Mouse (Mus musculus) liver, postnatal 0 days (tissue): ENCODE measurements around the gene Cobll1. TPM values are rescaled to one million over a fixed set of nuclear protein-coding genes. Genes with fewer than 3 reads are reported as not detected.
A peak's percentile ranks its signal among the peaks of the same experiment; 100 is the strongest.

Experiments used
- ATAC-seq: fragments of 200-750 bp; cut with Nextera tagmentation; 2 replicates; pipeline ENCODE4 v1.8.0; 2017; ENCODE audit warnings: mild to moderate bottlenecking, moderate library complexity
- DNase-seq: peaks from one replicate; pipeline ENCODE4 v3.0.0-alpha.2; 2016
- H3K27ac ChIP-seq: fragments of 300-500 bp; sonication (generic); 2 replicates; pipeline ENCODE4 v1.5.1; 2014; ENCODE audit warnings: antibody characterized with exemption, moderate library complexity, mild to moderate bottlenecking, low read depth
- H3K27me3 ChIP-seq: fragments of 300-500 bp; sonication (generic); 2 replicates; pipeline ENCODE4 v1.6.1; 2014; ENCODE audit warnings: low read length, control low read depth, mixed read lengths; ENCODE audit not compliant: insufficient read depth
- H3K36me3 ChIP-seq: fragments of 300-500 bp; sonication (generic); replicated peaks from 2 replicates; pipeline ENCODE4 v1.6.1; 2014; ENCODE audit warnings: mild to moderate bottlenecking, control low read depth, low read length, moderate library complexity, mixed read lengths; ENCODE audit not compliant: insufficient read depth
- H3K4me1 ChIP-seq: fragments of 300-500 bp; sonication (generic); 2 replicates; pipeline ENCODE4 v1.6.1; 2014; ENCODE audit warnings: antibody characterized with exemption, mild to moderate bottlenecking, control low read depth; ENCODE audit not compliant: insufficient read depth
- H3K4me2 ChIP-seq: fragments of 300-500 bp; sonication (generic); 2 replicates; pipeline ENCODE4 v1.6.1; 2014; ENCODE audit warnings: low read depth, mild to moderate bottlenecking, low read length, moderate library complexity, mixed read lengths
- H3K4me3 ChIP-seq: fragments of 300-500 bp; sonication (generic); 2 replicates; pipeline ENCODE4 v1.5.1; 2014; ENCODE audit warnings: low read depth, low read length
- H3K9ac ChIP-seq: fragments of 300-500 bp; sonication (generic); replicated peaks from 2 replicates; pipeline ENCODE4 v1.6.1; 2014; ENCODE audit warnings: mild to moderate bottlenecking, moderate library complexity
- H3K9me3 ChIP-seq: fragments of 300-500 bp; sonication (generic); 2 replicates; pipeline ENCODE4 v1.6.1; 2016; ENCODE audit warnings: mild to moderate bottlenecking, control low read depth, low read length, mixed read lengths
- CTCF ChIP-seq: sonication (generic); IDR thresholded peaks from 2 replicates; pipeline ENCODE4 v1.5.1; 2016; ENCODE audit warnings: antibody characterized with exemption, low read depth
- EP300 ChIP-seq: IDR thresholded peaks from 2 replicates; pipeline ENCODE4 v1.6.1; 2016; ENCODE audit warnings: antibody characterized with exemption, low read depth, mild to moderate bottlenecking
- WGBS: fragments of 180-500 bp; shearing (Covaris S2); extraction: QIAGEN DNeasy Blood & Tissue Kit; methylation state at CpG from one replicate; pipeline ENCODE4 v1.1.7; 2014; ENCODE audit not compliant: insufficient replicate concordance; 5-methylcytosine and 5-hydroxymethylcytosine counted together
- polyA plus RNA-seq: library from polyadenylated mRNA; unstranded; fragments of >200 nt; fragmentation: Nextera tagmentation; extraction: Ambion mirVana; gene quantifications from 2 replicates; pipeline ENCODE4 v1.2.1, GENCODE M21; 2015

Gene Cobll1
- polyA plus RNA-seq, 1 experiment from 2014 or later: 7.0 TPM

DNA sequence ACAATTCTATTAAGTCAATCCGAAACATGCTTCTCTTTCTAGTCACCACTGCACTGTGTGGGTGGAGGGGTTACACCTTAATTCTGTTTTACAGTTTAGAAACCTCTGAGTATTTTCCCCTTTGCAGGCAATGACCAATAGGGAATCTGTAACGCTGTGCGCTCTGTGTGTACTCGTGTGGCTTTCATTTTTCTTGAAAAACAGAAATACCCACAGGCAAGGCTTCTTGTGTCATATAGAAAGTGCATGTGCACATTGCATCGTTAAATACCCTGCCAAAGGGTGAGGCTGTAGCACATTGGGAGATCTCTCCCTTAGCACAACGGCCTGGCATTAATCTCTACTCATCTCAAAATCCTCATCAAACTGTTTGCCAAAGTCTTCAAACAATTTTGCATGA lies 134.6 kb downstream of the Cobll1 start:
- no peak overlapping the region for H3K9ac ChIP-seq
- H3K27ac ChIP-seq: no peak overlapping the region
- 76% methylated on average over 6 of the region's 6 CpGs for WGBS
- DNase-seq (no peak), ATAC-seq (no peak)
- H3K36me3 ChIP-seq: peaks cover 12% of the 10 kb centered on the region; the same call in 1 of the 2 replicates
- H3K4me1 ChIP-seq: no peaks in the 10 kb centered on the region
- H3K4me2 ChIP-seq: no peak overlapping the region
- no peaks in the 10 kb centered on the region for H3K27me3 ChIP-seq
- H3K4me3 ChIP-seq: no peak overlapping the region
- TF ChIP-seq CTCF (no peak), EP300 (no peak)
- no peaks in the 10 kb centered on the region for H3K9me3 ChIP-seq

DNA sequence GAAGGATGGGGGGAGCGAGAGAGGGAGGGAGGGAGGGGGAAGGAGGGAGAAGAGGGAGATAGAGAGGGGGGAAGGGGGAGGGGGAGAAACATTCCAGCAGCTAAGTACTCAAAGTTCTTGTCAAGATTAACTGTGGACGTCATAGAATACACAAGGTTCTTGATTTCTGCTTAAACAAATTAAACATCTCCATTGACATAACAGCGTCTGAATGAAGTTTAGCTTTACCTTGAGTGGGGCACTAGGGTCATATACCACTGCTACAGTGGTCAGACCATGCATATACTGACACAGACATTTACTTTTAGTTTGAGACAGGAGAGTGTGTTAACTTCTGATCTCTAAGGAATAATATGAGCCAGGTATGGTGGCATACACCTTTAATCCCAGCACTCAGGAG lies 135.4 kb downstream of the Cobll1 start:
- no peak overlapping the region for H3K27ac ChIP-seq
- H3K9me3 ChIP-seq: no peaks in the 10 kb centered on the region
- no peak overlapping the region for H3K9ac ChIP-seq
- no peak for DNase-seq
- H3K36me3 ChIP-seq: peaks cover 13% of the 10 kb centered on the region; the same call in 1 of the 2 replicates
- H3K27me3 ChIP-seq: no peaks in the 10 kb centered on the region
- H3K4me1 ChIP-seq: no peaks in the 10 kb centered on the region
- no peak overlapping the region for H3K4me3 ChIP-seq
- H3K4me2 ChIP-seq: no peak overlapping the region
- WGBS: 66% methylated on average over 3 of the region's 3 CpGs
- TF ChIP-seq EP300: no peak
- ATAC-seq: no peak

DNA sequence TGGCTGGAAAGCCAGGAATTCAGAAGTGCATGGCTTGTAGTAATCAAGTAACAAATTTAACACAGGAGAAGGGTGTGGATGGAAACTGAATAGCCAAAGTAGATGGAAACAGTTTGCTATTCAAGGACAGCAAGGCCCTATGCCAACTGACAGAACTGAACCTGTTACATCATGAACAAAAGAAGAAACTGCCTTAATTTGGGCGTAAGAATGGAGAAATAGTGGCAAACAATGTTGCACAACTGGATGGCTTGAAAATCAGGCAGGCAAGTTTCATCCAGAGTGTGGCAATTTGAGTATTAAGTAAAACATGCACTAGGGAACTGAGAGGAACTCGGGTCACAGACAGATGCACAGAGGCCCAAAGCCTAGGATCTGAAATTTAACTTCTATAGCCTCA lies 137.8 kb downstream of the Cobll1 start:
- 47% methylated on average over 2 of the region's 2 CpGs for WGBS
- ATAC-seq: peak; percentile 47

DNA sequence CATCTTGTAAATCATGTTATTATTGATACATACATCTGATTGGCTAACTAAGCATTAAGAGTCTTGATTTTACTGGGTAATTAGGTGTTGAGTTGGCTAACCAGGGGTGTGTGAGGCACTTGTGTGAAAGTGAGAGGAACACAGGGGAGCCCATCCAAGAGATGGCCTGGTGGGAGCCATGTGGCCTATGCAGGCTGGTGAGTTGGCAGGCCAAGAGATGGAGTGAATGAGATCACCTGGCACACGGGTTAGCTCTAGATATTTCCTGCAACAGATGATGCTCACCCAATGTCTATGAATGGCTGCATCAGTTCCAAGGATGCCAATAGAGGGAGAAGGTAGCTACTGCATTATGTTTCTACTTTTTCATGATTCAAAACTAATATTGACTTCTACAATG lies 139.2 kb downstream of the Cobll1 start:
- TF ChIP-seq CTCF (no peak), EP300 (no peak)
- DNase-seq (no peak), ATAC-seq (no peak)
- Histone ChIP-seq H3K9ac (no peak overlapping the region), H3K4me2 (no peak overlapping the region), H3K4me1 (no peaks in the 10 kb centered on the region), H3K36me3 (peaks cover 11% of the 10 kb centered on the region; the same call in 1 of the 2 replicates), H3K27ac (no peak overlapping the region), H3K27me3 (no peaks in the 10 kb centered on the region), H3K4me3 (no peak overlapping the region), H3K9me3 (no peaks in the 10 kb centered on the region)
- 83% methylated on average over 1 of the region's 1 CpGs for WGBS

More for the DNA sequence above, 137.8 kb downstream of the Cobll1 start:
- Histone ChIP-seq H3K4me2 (no peak overlapping the region), H3K27ac (no peak overlapping the region), H3K27me3 (no peaks in the 10 kb centered on the region), H3K4me1 (no peaks in the 10 kb centered on the region), H3K4me3 (no peak overlapping the region), H3K36me3 (peaks cover 15% of the 10 kb centered on the region; the same call in 1 of the 2 replicates), H3K9ac (no peak overlapping the region), H3K9me3 (no peaks in the 10 kb centered on the region)
- no peak for DNase-seq
- TF ChIP-seq EP300: 0 out of 2 replicates have a peak, but pooled peaks have one; percentile 12
- TF ChIP-seq CTCF: no peak

DNA sequence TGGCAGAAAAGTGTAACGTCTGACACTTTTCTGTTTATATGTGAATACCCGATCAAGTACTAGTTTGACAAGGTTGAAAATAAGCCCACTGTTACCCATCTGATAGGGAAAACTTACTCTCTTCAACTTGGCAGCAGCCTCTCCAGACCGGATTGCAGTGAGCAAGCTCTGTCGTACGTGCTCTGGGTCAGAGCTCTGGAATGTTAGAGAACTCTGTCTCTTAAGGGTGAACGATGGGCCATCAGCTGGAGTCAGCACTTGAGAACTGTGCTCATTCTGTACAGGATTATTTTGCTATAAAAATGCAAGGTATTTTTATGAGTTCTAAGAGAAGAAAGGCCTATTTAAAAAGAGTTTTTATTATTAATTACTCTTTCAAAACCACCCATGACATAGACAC lies 143.6 kb downstream of the Cobll1 start:
- no peak for DNase-seq
- no peak for ATAC-seq
- Histone ChIP-seq H3K9ac (no peak overlapping the region), H3K27ac (no peak overlapping the region), H3K36me3 (peaks cover 11% of the 10 kb centered on the region; the same call in 1 of the 2 replicates), H3K4me1 (no peaks in the 10 kb centered on the region), H3K4me3 (no peak overlapping the region), H3K4me2 (no peak overlapping the region), H3K27me3 (no peaks in the 10 kb centered on the region), H3K9me3 (no peaks in the 10 kb centered on the region)
- TF ChIP-seq CTCF (no peak), EP300 (no peak)
- 82% methylated on average over 6 of the region's 6 CpGs for WGBS

DNA sequence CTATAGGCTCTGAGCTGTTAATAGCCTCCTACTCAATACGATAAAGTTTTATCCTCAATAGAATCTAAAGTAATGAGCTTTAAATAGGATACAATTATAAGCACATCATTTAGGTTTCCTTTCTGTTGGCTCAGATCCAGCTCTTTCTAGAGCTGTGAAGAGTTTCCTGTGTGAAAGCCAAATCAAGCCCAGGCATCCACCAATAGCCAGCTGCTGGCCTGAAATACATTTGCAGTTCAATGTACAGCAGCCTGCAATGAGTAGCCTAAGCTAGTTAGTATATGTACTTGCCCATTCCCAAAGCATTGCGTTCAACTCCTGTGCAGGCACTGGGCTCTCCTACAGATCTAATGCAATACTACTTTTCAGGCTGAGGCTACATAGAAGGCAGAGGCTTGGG lies 145.2 kb downstream of the Cobll1 start:
- DNase-seq: no peak
- 77% methylated on average over 2 of the region's 2 CpGs for WGBS
- no peak overlapping the region for H3K4me2 ChIP-seq

DNA sequence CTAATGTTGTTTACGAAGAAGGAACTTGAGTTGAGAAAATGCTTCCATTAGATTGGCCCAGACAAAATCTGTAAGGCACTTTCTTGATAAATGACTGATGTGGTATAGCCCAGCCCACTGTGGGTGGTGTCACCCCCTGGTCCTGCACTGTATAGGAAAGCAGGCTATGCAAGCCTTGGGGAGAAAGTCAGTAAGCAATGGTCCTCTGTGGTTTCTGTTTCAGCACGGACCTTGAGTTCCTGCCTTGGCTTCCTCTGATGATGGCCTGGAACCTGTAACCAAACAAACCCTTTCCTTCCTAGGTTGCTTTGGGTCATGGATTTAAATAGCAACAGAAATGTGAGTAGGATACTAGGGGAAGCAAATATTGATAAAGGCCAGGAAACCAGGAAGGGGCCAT lies 148.2 kb downstream of the Cobll1 start:
- Histone ChIP-seq H3K27me3 (no peaks in the 10 kb centered on the region), H3K27ac (no peak overlapping the region), H3K4me2 (no peak overlapping the region), H3K4me3 (no peak overlapping the region), H3K9ac (no peak overlapping the region), H3K4me1 (no peaks in the 10 kb centered on the region), H3K36me3 (0 out of 2 replicates have a peak, but pooled peaks cover 8% of the 10 kb centered on the region), H3K9me3 (no peaks in the 10 kb centered on the region)
- WGBS: 58% methylated on average over 2 of the region's 2 CpGs
- no peak for TF ChIP-seq CTCF
- TF ChIP-seq EP300: no peak
- ATAC-seq (no peak), DNase-seq (no peak)

More for the DNA sequence above, 145.2 kb downstream of the Cobll1 start:
- Histone ChIP-seq H3K36me3 (0 out of 2 replicates have a peak, but pooled peaks cover 9% of the 10 kb centered on the region), H3K27me3 (no peaks in the 10 kb centered on the region), H3K4me1 (no peaks in the 10 kb centered on the region), H3K4me3 (no peak overlapping the region), H3K9ac (no peak overlapping the region), H3K9me3 (no peaks in the 10 kb centered on the region), H3K27ac (no peak overlapping the region)
- TF ChIP-seq EP300 (no peak), CTCF (no peak)
- no peak for ATAC-seq
